Mouse (Mus musculus) limb, embryonic 14.5 days (tissue): ENCODE results near the gene Rxfp3. TPM values are rescaled to one million over a fixed set of nuclear protein-coding genes. Genes with fewer than 3 reads are reported as not detected.
A peak's percentile ranks its signal among the peaks of the same experiment; 100 is the strongest.

Experiments used
- ATAC-seq: fragments of 200-750 bp; cut with Nextera tagmentation; 2 replicates; pipeline ENCODE4 v1.8.0; 2017; ENCODE audit warnings: low read depth, moderate number of reproducible peaks, moderate TSS enrichment; ENCODE audit not compliant: low FRiP score
- DNase-seq: peaks from one replicate; pipeline ENCODE4 v3.0.0-alpha.2; 2015; ENCODE audit warnings: low spot score
- H3K27ac ChIP-seq: fragments of 300-500 bp; sonication (generic); replicated peaks from 2 replicates; pipeline ENCODE4 v1.5.1; 2014; ENCODE audit warnings: low read depth, mild to moderate bottlenecking, low read length, moderate library complexity, mixed read lengths
- H3K27me3 ChIP-seq: fragments of 300-500 bp; sonication (generic); 2 replicates; pipeline ENCODE4 v1.6.1; 2014; ENCODE audit warnings: low read length, mixed read lengths; ENCODE audit not compliant: control insufficient read depth, insufficient read depth
- H3K36me3 ChIP-seq: fragments of 300-500 bp; sonication (generic); 2 replicates; pipeline ENCODE4 v1.6.1; 2014; ENCODE audit warnings: mild to moderate bottlenecking, low read length, moderate library complexity, mixed read lengths; ENCODE audit not compliant: control insufficient read depth, insufficient read depth
- H3K4me1 ChIP-seq: fragments of 300-500 bp; sonication (generic); 2 replicates; pipeline ENCODE4 v1.6.1; 2014; ENCODE audit warnings: antibody characterized with exemption, low read length, mixed read lengths; ENCODE audit not compliant: control insufficient read depth, insufficient read depth
- H3K4me2 ChIP-seq: fragments of 300-500 bp; sonication (generic); replicated peaks from 2 replicates; pipeline ENCODE4 v1.6.1; 2014; ENCODE audit warnings: low read depth, mild to moderate bottlenecking, low read length, moderate library complexity; ENCODE audit not compliant: severe bottlenecking
- H3K4me3 ChIP-seq: fragments of 300-500 bp; sonication (generic); replicated peaks from 2 replicates; pipeline ENCODE4 v1.5.1; 2014; ENCODE audit warnings: low read length
- H3K9ac ChIP-seq: fragments of 300-500 bp; sonication (generic); 2 replicates; pipeline ENCODE4 v1.6.1; 2014; ENCODE audit warnings: mild to moderate bottlenecking, low read depth, low read length, moderate library complexity; ENCODE audit not compliant: severe bottlenecking
- H3K9me3 ChIP-seq: fragments of 300-500 bp; sonication (generic); 2 replicates; pipeline ENCODE4 v1.6.1; 2016; ENCODE audit warnings: low read length; ENCODE audit not compliant: control insufficient read depth
- POLR2A ChIP-seq: fragments of 200-500 bp; IDR thresholded peaks from 2 replicates; pipeline ENCODE4 v1.8.0; 2012; ENCODE audit warnings: inconsistent platforms, mild to moderate bottlenecking, moderate library complexity, borderline replicate concordance; ENCODE audit not compliant: insufficient read depth, insufficient read length; ENCODE audit errors: extremely low read depth
- WGBS: fragments of 180-500 bp; shearing (Covaris S2); extraction: QIAGEN DNeasy Blood & Tissue Kit; methylation state at CpG from one replicate; pipeline ENCODE4 v1.1.7; 2014; 5-methylcytosine and 5-hydroxymethylcytosine counted together
- polyA plus RNA-seq, 2 experiments: library from polyadenylated mRNA; depleted of rRNA in 1 of 2; stranded (reverse) in 1 of 2; unstranded in 1 of 2; fragments of >200 nt; fragmentation: Nextera tagmentation in 1 of 2; extraction: Ambion mirVana in 1 of 2; gene quantifications; 2 replicates each; pipeline versions ENCODE4 v1.2.1 to v1.2.3; 2012 to 2014

Rxfp3 gene
- polyA plus RNA-seq, 2 experiments: 0.72 to 0.81 TPM

DNA sequence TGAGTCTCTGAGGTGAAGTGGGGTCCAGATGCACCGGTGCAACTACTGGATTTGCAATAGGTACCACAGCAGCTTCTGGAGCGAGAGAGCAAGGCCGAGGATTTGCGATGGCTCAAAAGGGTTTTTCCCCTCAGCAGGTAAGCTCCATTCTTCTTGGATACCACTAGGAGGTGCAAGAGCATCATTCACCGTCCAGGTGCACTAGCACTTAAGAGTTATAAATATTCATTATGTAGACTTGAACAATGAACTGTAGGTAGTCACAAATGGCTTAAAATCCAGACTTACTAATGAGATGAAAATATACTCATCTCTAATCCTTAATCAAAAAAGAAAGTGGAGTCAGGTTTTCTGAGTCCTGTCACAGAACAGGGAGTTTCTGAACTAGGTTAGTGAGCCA is 29.0 kb downstream of the Rxfp3 start:
- H3K36me3 ChIP-seq: no peaks in the 10 kb centered on the region
- TF ChIP-seq POLR2A: no peak
- 17% methylated on average over 5 of the region's 5 CpGs for WGBS
- H3K4me3 ChIP-seq: no peak overlapping the region
- no peaks in the 10 kb centered on the region for H3K4me1 ChIP-seq
- H3K27ac ChIP-seq: no peak overlapping the region
- no peak overlapping the region for H3K9ac ChIP-seq
- no peaks in the 10 kb centered on the region for H3K27me3 ChIP-seq
- DNase-seq (peak; percentile 16), ATAC-seq (no peak)
- H3K9me3 ChIP-seq: no peaks in the 10 kb centered on the region
- no peak overlapping the region for H3K4me2 ChIP-seq

GRCm38 (mm10) chr15:11004646-11005045 is 33.1 kb downstream of the Rxfp3 start:
- Histone ChIP-seq H3K4me1 (no peaks in the 10 kb centered on the region), H3K27me3 (no peaks in the 10 kb centered on the region), H3K9me3 (no peaks in the 10 kb centered on the region), H3K36me3 (no peaks in the 10 kb centered on the region), H3K4me3 (no peak overlapping the region), H3K9ac (no peak overlapping the region), H3K27ac (no peak overlapping the region), H3K4me2 (no peak overlapping the region)
- ATAC-seq (no peak), DNase-seq (no peak)
- 70% methylated on average over 6 of the region's 6 CpGs for WGBS
- TF ChIP-seq POLR2A: no peak

- WGBS: 84% methylated on average over 4 of the region's 4 CpGs
- Histone ChIP-seq H3K27me3 (no peaks in the 10 kb centered on the region), H3K9me3 (no peaks in the 10 kb centered on the region), H3K9ac (no peak overlapping the region), H3K4me1 (no peaks in the 10 kb centered on the region), H3K36me3 (no peaks in the 10 kb centered on the region), H3K4me3 (no peak overlapping the region), H3K27ac (no peak overlapping the region), H3K4me2 (no peak overlapping the region)
- DNase-seq (no peak), ATAC-seq (no peak)
- TF ChIP-seq POLR2A: no peak
Measured at GRCm38 (mm10) chr15:11003791-11004190, 34.0 kb downstream of the Rxfp3 start.

DNA sequence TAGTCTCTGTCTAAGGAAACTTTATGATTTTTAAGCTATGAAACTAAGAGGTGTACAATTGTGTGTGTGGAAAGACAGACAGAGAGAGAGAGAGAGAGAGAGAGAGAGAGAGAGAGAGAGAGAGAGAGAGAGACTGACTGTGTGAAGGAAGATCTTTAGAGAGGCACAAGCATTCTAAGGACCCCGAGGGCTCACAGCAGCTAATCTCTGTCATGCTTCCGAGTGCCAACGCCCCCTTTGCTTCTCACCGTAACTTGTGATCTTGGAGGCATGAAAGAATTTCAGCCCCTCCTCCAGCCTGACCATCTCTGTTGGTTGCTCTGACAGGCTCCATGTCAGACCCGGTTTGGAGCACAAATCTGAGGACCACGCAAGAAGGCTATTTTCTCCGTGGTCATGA is 37.4 kb downstream of the Rxfp3 start, which contains the start of gene Slc45a2:
Gene Slc45a2 (plus strand): TSS at position 301 of the 400 bp plus-strand sequence.
- WGBS: 64% methylated on average over 7 of the region's 7 CpGs
- no peak within 1 kb of the TSS for H3K9ac ChIP-seq

GRCm38 (mm10) chr15:10999832-11000231 is 38.0 kb downstream of the Rxfp3 start:
- 55% methylated on average over 5 of the region's 5 CpGs for WGBS
- ATAC-seq (no peak), DNase-seq (no peak)
- no peak overlapping the region for H3K4me3 ChIP-seq
- no peak for TF ChIP-seq POLR2A
- H3K36me3 ChIP-seq: peaks cover 5% of the 10 kb centered on the region; the same call in 1 of the 2 replicates
- no peak overlapping the region for H3K27ac ChIP-seq
- no peak overlapping the region for H3K4me2 ChIP-seq
- H3K9ac ChIP-seq: no peak overlapping the region
- no peaks in the 10 kb centered on the region for H3K4me1 ChIP-seq
- H3K9me3 ChIP-seq: no peaks in the 10 kb centered on the region
- no peaks in the 10 kb centered on the region for H3K27me3 ChIP-seq

More for the DNA sequence above, 37.4 kb downstream of the Rxfp3 start, which contains the start of gene Slc45a2:
- TF ChIP-seq POLR2A: no peak
- no peak within 1 kb of the TSS for H3K4me2 ChIP-seq
- H3K36me3 ChIP-seq: no peaks in the 10 kb centered on the region
- DNase-seq (no peak), ATAC-seq (no peak)
- H3K27me3 ChIP-seq: no peaks in the 10 kb centered on the region
- H3K27ac ChIP-seq: no peak within 1 kb of the TSS
- H3K4me3 ChIP-seq: no peak within 1 kb of the TSS
- H3K9me3 ChIP-seq: no peaks in the 10 kb centered on the region
- no peaks in the 10 kb centered on the region for H3K4me1 ChIP-seq

DNA sequence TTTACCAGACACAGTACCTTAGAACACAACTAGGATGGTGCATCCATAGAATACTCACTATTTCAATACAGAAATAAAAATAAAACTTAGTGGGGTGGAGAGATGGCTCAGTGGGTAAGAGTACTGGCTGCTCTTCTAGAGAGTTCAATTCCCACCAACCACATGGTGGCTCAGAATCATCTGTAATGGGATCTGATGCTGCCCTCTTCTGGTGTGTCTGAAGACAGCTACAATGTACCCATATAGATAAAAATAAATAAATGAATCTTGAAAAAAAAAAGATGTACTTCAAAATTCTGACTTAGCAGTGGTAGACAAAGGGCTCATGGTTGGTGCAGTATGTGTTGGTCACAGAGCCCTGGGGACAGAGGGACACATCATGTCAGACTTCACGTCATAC is 46.2 kb downstream of the Rxfp3 start:
- WGBS: 100% methylated on average over 1 of the region's 1 CpGs
- Histone ChIP-seq H3K4me2 (no peak overlapping the region), H3K4me1 (no peaks in the 10 kb centered on the region), H3K36me3 (peaks cover 27% of the 10 kb centered on the region), H3K27me3 (no peaks in the 10 kb centered on the region), H3K9me3 (no peaks in the 10 kb centered on the region), H3K4me3 (no peak overlapping the region), H3K27ac (no peak overlapping the region), H3K9ac (no peak overlapping the region)
- TF ChIP-seq POLR2A: no peak
- DNase-seq (no peak), ATAC-seq (no peak)
